18 mouse cellular contexts compared by ENCODE assay signal in genomic region chr1:72287893-72288292, GRCm38 (mm10). TPM values are rescaled to one million over a fixed set of nuclear protein-coding genes. Genes with fewer than 3 reads are reported as not detected.
DNase-seq lines count a peak whose midpoint lies in the region; ATAC-seq and TF ChIP-seq lines count a peak whose summit lies in the region.
"Had no signal": no experiment of that assay in that cellular context is flagged by ENCODE, and none has a peak within 500 bp of the region (broad histone marks: within the 10 kb centered on the region; RNA-seq: fewer than 3 reads in every experiment).

No protein-coding gene starts in this region.

- no peak for ATAC-seq in hindbrain, embryonic 14.5 days (ENCODE audit: low FRiP score)
- ATAC-seq in forebrain, postnatal 0 days, result no peak
- ATAC-seq in liver, embryonic 13.5 days (ENCODE audit: low read depth), result no peak
- ATAC-seq: midbrain, embryonic 16.5 days had no signal

- TF ChIP-seq CTCF in forebrain, postnatal 0 days (IDR thresholded peaks at IDR 0.05; ENCODE audit: low read depth), result no peak

- H3K4me1 ChIP-seq in hindbrain, embryonic 10.5 days (replicated peaks), result peaks cover 35% of the 10 kb centered on the region
- peaks cover 27% of the 10 kb centered on the region for H3K4me1 ChIP-seq in hindbrain, embryonic 14.5 days (replicated peaks; ENCODE audit: control insufficient read depth, insufficient read depth, low read length)
- peaks cover 14% of the 10 kb centered on the region for H3K4me1 ChIP-seq in forebrain, postnatal 0 days (ENCODE audit: insufficient read depth)
- H3K4me1 ChIP-seq in liver, embryonic 13.5 days (replicated peaks), result peaks cover 19% of the 10 kb centered on the region
- H3K4me1 ChIP-seq: limb, embryonic 13.5 days had no signal

- no peak overlapping the region for H3K4me3 ChIP-seq in hindbrain, embryonic 10.5 days
- H3K4me3 ChIP-seq in hindbrain, embryonic 14.5 days (replicated peaks; ENCODE audit: low read length), result no peak overlapping the region
- no peak overlapping the region for H3K4me3 ChIP-seq in forebrain, postnatal 0 days (ENCODE audit: low read depth, low read length)
- H3K4me3 ChIP-seq in liver, embryonic 13.5 days (replicated peaks), result no peak overlapping the region
- H3K4me3 ChIP-seq: limb, embryonic 13.5 days; neural tube, embryonic 12.5 days; stomach, embryonic 15.5 days had no signal

- H3K27ac ChIP-seq in hindbrain, embryonic 10.5 days, result peak overlapping the region; percentile 86
- H3K27ac ChIP-seq in hindbrain, embryonic 14.5 days, result no peak overlapping the region
- H3K27ac ChIP-seq in forebrain, postnatal 0 days (ENCODE audit: low read depth, low read length), result peak overlapping the region; percentile 72; the same call in 1 of the 2 replicates
- peak overlapping the region; percentile 57 for H3K27ac ChIP-seq in liver, embryonic 13.5 days
- H3K27ac ChIP-seq: limb, embryonic 13.5 days; neural tube, embryonic 12.5 days; stomach, embryonic 15.5 days had no signal

- DNase-seq in hindbrain, embryonic 10.5 days (ENCODE audit: low spot score), result no peak
- no peak for DNase-seq in hindbrain, embryonic 14.5 days (ENCODE audit: low spot score)
- no peak for DNase-seq in forebrain, postnatal 0 days
- DNase-seq in kidney, adult 9 months, result peak; percentile 85
- DNase-seq in liver, embryonic 13.5 days, result no peak
- DNase-seq in heart, postnatal 36 days, result no peak
- no peak for DNase-seq in heart, adult 11 months
- no peak for DNase-seq in cerebellum, adult 18-20 months
- DNase-seq: adrenal gland, adult 2 months; cerebellum, adult 9-10 months; gastrocnemius, postnatal 10 days; lung, postnatal 14 days; retina, postnatal 1 day had no signal

- no peaks in the 10 kb centered on the region for H3K9me3 ChIP-seq in hindbrain, embryonic 10.5 days
- no peaks in the 10 kb centered on the region for H3K9me3 ChIP-seq in hindbrain, embryonic 14.5 days (ENCODE audit: control insufficient read depth, low read length)
- H3K9me3 ChIP-seq in forebrain, postnatal 0 days (ENCODE audit: low read length), result no peaks in the 10 kb centered on the region
- H3K9me3 ChIP-seq in liver, embryonic 13.5 days (replicated peaks), result no peaks in the 10 kb centered on the region
- H3K9me3 ChIP-seq: neural tube, embryonic 12.5 days; stomach, embryonic 15.5 days had no signal

- no peak overlapping the region for H3K9ac ChIP-seq in hindbrain, embryonic 14.5 days
- no peak overlapping the region for H3K9ac ChIP-seq in forebrain, postnatal 0 days
- H3K9ac ChIP-seq in liver, embryonic 13.5 days, result no peak overlapping the region
- H3K9ac ChIP-seq: limb, embryonic 13.5 days; stomach, embryonic 15.5 days had no signal

- 91% methylated on average over 4 of the region's 4 CpGs for WGBS in hindbrain, embryonic 10.5 days
- 92% methylated on average over 4 of the region's 4 CpGs for WGBS in hindbrain, embryonic 14.5 days
- WGBS in forebrain, postnatal 0 days, result 90% methylated on average over 4 of the region's 4 CpGs
- 60% methylated on average over 4 of the region's 4 CpGs for WGBS in liver, embryonic 13.5 days (ENCODE audit: insufficient replicate concordance)

- H3K4me2 ChIP-seq in hindbrain, embryonic 14.5 days (replicated peaks), result no peak overlapping the region
- H3K4me2 ChIP-seq in forebrain, postnatal 0 days (ENCODE audit: low read depth), result no peak overlapping the region
- H3K4me2 ChIP-seq in liver, embryonic 13.5 days, result no peak overlapping the region
- H3K4me2 ChIP-seq: limb, embryonic 13.5 days; stomach, embryonic 15.5 days had no signal

- H3K27me3 ChIP-seq in hindbrain, embryonic 10.5 days (ENCODE audit: insufficient read depth, poor library complexity, severe bottlenecking), result peaks cover 10% of the 10 kb centered on the region
- H3K27me3 ChIP-seq in hindbrain, embryonic 14.5 days (ENCODE audit: control insufficient read depth, insufficient read depth, low read length), result no peaks in the 10 kb centered on the region
- no peaks in the 10 kb centered on the region for H3K27me3 ChIP-seq in forebrain, postnatal 0 days (ENCODE audit: insufficient read depth, low read length)
- peaks cover 15% of the 10 kb centered on the region for H3K27me3 ChIP-seq in liver, embryonic 13.5 days
- H3K27me3 ChIP-seq: limb, embryonic 13.5 days; neural tube, embryonic 12.5 days; stomach, embryonic 15.5 days had no signal

- H3K36me3 ChIP-seq in hindbrain, embryonic 10.5 days, result 0 out of 2 replicates have a peak, but pooled peaks cover 4% of the 10 kb centered on the region
- H3K36me3 ChIP-seq in hindbrain, embryonic 14.5 days (replicated peaks; ENCODE audit: control insufficient read depth, insufficient read depth), result peaks cover 18% of the 10 kb centered on the region
- H3K36me3 ChIP-seq in forebrain, postnatal 0 days (ENCODE audit: insufficient read depth), result no peaks in the 10 kb centered on the region
- H3K36me3 ChIP-seq in liver, embryonic 13.5 days, result no peaks in the 10 kb centered on the region
- H3K36me3 ChIP-seq: limb, embryonic 13.5 days; neural tube, embryonic 12.5 days; stomach, embryonic 15.5 days had no signal

- intact Hi-C loops in heart, postnatal 36 days (cut with DNase I), result no loop called here

RNA-seq across cellular contexts. Expression of gene Tmem169, which starts 3.7 kb away (rescaled TPM):
- 9.3 and 17.4 TPM in 2 replicates for polyA plus RNA-seq in hindbrain, embryonic 10.5 days (2016; fragmentation: Nextera tagmentation; extraction: Ambion mirVana)
- polyA plus RNA-seq in hindbrain, embryonic 14.5 days (2014; fragmentation: Nextera tagmentation; extraction: Ambion mirVana), result 36.8 and 39.8 TPM in 2 replicates
- 36.1 and 38.8 TPM in 2 replicates for total RNA-seq in forebrain, postnatal 0 days (2014; rRNA removed)
- 22.7 and 35.2 TPM in 2 replicates for polyA plus RNA-seq in forebrain, postnatal 0 days (2015; fragmentation: Nextera tagmentation; extraction: Ambion mirVana)
- polyA plus RNA-seq in liver, embryonic 13.5 days (2015; fragmentation: Nextera tagmentation; extraction: Ambion mirVana), result 0.48 and 0.96 TPM in 2 replicates
- not detected for total RNA-seq in heart, postnatal 36 days (2021)
- total RNA-seq: heart, postnatal 25 days had no signal

RNA-seq across cellular contexts. Expression of gene Pecr, which starts 3.8 kb away (rescaled TPM):
- polyA plus RNA-seq in hindbrain, embryonic 10.5 days (2016; fragmentation: Nextera tagmentation; extraction: Ambion mirVana), result 21.2 and 22.8 TPM in 2 replicates
- polyA plus RNA-seq in hindbrain, embryonic 14.5 days (2014; fragmentation: Nextera tagmentation; extraction: Ambion mirVana), result 6.3 and 7.8 TPM in 2 replicates
- total RNA-seq in forebrain, postnatal 0 days (2014; rRNA removed), result 4.6 and 7.5 TPM in 2 replicates
- polyA plus RNA-seq in forebrain, postnatal 0 days (2015; fragmentation: Nextera tagmentation; extraction: Ambion mirVana), result 8.0 and 11.9 TPM in 2 replicates
- 42.6 and 46.1 TPM in 2 replicates for polyA plus RNA-seq in liver, embryonic 13.5 days (2015; fragmentation: Nextera tagmentation; extraction: Ambion mirVana)
- total RNA-seq in heart, postnatal 36 days (2021), result 10 to 100 TPM; 10.3 to 11.7 TPM

RNA-seq across cellular contexts. Expression of gene Xrcc5, which starts 19.3 kb away (rescaled TPM):
- polyA plus RNA-seq in hindbrain, embryonic 10.5 days (2016; fragmentation: Nextera tagmentation; extraction: Ambion mirVana), result 48.1 and 50.2 TPM in 2 replicates
- polyA plus RNA-seq in hindbrain, embryonic 14.5 days (2014; fragmentation: Nextera tagmentation; extraction: Ambion mirVana), result 16.7 and 18.7 TPM in 2 replicates
- 10.3 and 12.7 TPM in 2 replicates for total RNA-seq in forebrain, postnatal 0 days (2014; rRNA removed)
- polyA plus RNA-seq in forebrain, postnatal 0 days (2015; fragmentation: Nextera tagmentation; extraction: Ambion mirVana), result 11.9 and 12.8 TPM in 2 replicates
- polyA plus RNA-seq in liver, embryonic 13.5 days (2015; fragmentation: Nextera tagmentation; extraction: Ambion mirVana), result 24.0 and 27.9 TPM in 2 replicates
- total RNA-seq in heart, postnatal 36 days (2021), result 10 to 100 TPM; 13.2 to 15.2 TPM
